11 mouse cellular contexts compared by ENCODE assay signal in the genomic region with DNA sequence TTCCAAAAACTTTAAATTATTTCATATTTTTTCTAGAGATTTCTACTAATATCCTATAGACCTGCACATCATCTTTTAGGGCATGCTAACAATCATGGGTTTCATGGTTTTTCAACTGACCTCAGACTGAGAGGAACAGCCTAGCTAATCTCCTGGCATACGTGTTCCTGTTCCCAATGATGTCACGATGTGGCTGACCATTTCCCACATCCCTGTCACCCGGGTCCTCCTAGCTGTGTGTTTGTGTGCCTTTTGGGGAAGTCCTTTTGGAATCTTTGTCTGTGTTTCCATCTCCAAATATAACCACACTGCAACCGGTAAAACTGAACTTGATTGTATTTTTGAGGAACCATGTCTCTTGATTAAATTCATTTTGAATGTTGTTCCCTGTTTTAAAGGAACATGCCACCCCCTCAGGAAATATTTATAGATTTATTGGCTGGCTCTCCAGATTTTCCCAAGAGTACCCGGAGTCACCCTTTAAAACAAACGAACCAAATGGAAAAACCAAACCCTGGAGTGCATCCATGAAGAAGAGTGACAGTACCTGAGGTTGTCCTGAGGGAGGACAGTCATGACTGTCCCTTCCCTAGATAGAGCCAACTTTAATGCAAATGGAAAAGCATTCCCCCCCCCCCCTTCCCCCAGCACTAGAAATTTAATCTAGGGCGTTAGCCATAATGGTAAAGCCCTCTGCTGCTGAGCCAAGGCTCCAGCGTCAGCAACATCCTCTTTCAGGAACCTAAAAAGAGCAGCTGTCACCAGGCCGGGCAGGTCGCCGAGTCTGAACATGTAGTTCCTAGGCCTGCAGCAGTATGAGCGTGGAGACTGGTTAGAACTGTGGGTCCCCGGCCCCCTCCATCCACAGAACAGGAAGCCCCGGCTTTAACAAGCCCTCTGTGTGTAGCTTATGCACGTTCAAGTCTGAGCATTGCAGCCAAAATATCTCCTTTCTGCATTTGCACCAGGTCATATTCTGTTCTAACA. TPM values are rescaled to one million over a fixed set of nuclear protein-coding genes. Genes with fewer than 3 reads are reported as not detected.
A peak's percentile ranks its signal among the peaks of the same experiment; 100 is the strongest.
DNase-seq lines count a peak whose midpoint lies in the region; ATAC-seq and TF ChIP-seq lines count a peak whose summit lies in the region.
"Had no signal": no experiment of that assay in that cellular context is flagged by ENCODE, and none has a peak within 500 bp of the region (broad histone marks: within the 10 kb centered on the region; RNA-seq: fewer than 3 reads in every experiment).

No protein-coding gene starts in this region.

- H3K4me3 ChIP-seq in heart, embryonic 10.5 days = no peak overlapping the region
- no peak overlapping the region for H3K4me3 ChIP-seq in stomach, postnatal 0 days (ENCODE audit: low read depth, low read length)
- no peak overlapping the region for H3K4me3 ChIP-seq in intestine, embryonic 16.5 days (ENCODE audit: low read length)
- H3K4me3 ChIP-seq: embryonic facial prominence, embryonic 12.5 days had no signal

- TF ChIP-seq CTCF in stomach, postnatal 0 days (IDR thresholded peaks at IDR 0.05; ENCODE audit: low read depth) = no peak

- peak; percentile 91 for DNase-seq in heart, adult 11 months
- DNase-seq in heart, embryonic 10.5 days (ENCODE audit: low spot score) = no peak
- peak; percentile 13 for DNase-seq in thymus, postnatal 4 days
- DNase-seq in thymus, postnatal 10 days (ENCODE audit: low spot score in 2 of 2) = no peak
- DNase-seq in kidney, postnatal 4 days = peak; percentile 24 to 30
- no peak for DNase-seq in stomach, postnatal 0 days (ENCODE audit: low spot score)

- H3K4me1 ChIP-seq in heart, embryonic 10.5 days = peaks cover 13% of the 10 kb centered on the region; the same call in 1 of the 2 replicates
- H3K4me1 ChIP-seq in stomach, postnatal 0 days (replicated peaks; ENCODE audit: control insufficient read depth, insufficient read depth) = no peaks in the 10 kb centered on the region
- H3K4me1 ChIP-seq in intestine, embryonic 16.5 days (ENCODE audit: control insufficient read depth, insufficient read depth, low read length) = no peaks in the 10 kb centered on the region
- H3K4me1 ChIP-seq: embryonic facial prominence, embryonic 12.5 days had no signal

- no peak overlapping the region for H3K4me2 ChIP-seq in stomach, postnatal 0 days (replicated peaks; ENCODE audit: low read depth)
- no peak overlapping the region for H3K4me2 ChIP-seq in intestine, embryonic 16.5 days (ENCODE audit: low read depth, low read length)
- H3K4me2 ChIP-seq: embryonic facial prominence, embryonic 12.5 days; midbrain, embryonic 11.5 days had no signal

- H3K27ac ChIP-seq in heart, embryonic 10.5 days = no peak overlapping the region
- 0 out of 2 replicates have a peak overlapping the region, but pooled peaks have one; percentile 13 for H3K27ac ChIP-seq in stomach, postnatal 0 days (replicated peaks)
- H3K27ac ChIP-seq in intestine, embryonic 16.5 days (ENCODE audit: low read length) = no peak overlapping the region
- H3K27ac ChIP-seq: embryonic facial prominence, embryonic 12.5 days had no signal

- ATAC-seq in stomach, postnatal 0 days (ENCODE audit: low FRiP score, low TSS enrichment) = no peak
- no peak for ATAC-seq in erythroid progenitor cell, adult 5-6 weeks (replicated peaks; ENCODE audit: low FRiP score, poor library complexity, severe bottlenecking)
- ATAC-seq in intestine, embryonic 16.5 days = no peak

- H3K9ac ChIP-seq in stomach, postnatal 0 days (ENCODE audit: low read length) = no peak overlapping the region
- H3K9ac ChIP-seq in intestine, embryonic 16.5 days (ENCODE audit: low read depth, low read length) = no peak overlapping the region
- H3K9ac ChIP-seq: embryonic facial prominence, embryonic 12.5 days had no signal

- 67% methylated on average over 15 of the region's 15 CpGs for WGBS in heart, embryonic 10.5 days
- WGBS in stomach, postnatal 0 days = 49% methylated on average over 15 of the region's 15 CpGs
- WGBS in intestine, embryonic 16.5 days = 69% methylated on average over 15 of the region's 15 CpGs

- TF ChIP-seq EP300 in stomach, postnatal 0 days (optimal IDR thresholded peaks at IDR 0.05) = no peak

- H3K9me3 ChIP-seq in heart, embryonic 10.5 days = no peaks in the 10 kb centered on the region
- H3K9me3 ChIP-seq in stomach, postnatal 0 days (ENCODE audit: control insufficient read depth, low read length) = no peaks in the 10 kb centered on the region
- H3K9me3 ChIP-seq in intestine, embryonic 16.5 days (ENCODE audit: control insufficient read depth, low read length) = no peaks in the 10 kb centered on the region
- H3K9me3 ChIP-seq: embryonic facial prominence, embryonic 12.5 days had no signal

- H3K27me3 ChIP-seq in heart, embryonic 10.5 days (ENCODE audit: insufficient read depth, poor library complexity, severe bottlenecking) = no peaks in the 10 kb centered on the region
- H3K27me3 ChIP-seq in stomach, postnatal 0 days (ENCODE audit: control insufficient read depth, insufficient read depth, low read length) = no peaks in the 10 kb centered on the region
- H3K27me3 ChIP-seq in intestine, embryonic 16.5 days (replicated peaks; ENCODE audit: control insufficient read depth, insufficient read depth, low read length) = no peaks in the 10 kb centered on the region
- H3K27me3 ChIP-seq: embryonic facial prominence, embryonic 12.5 days had no signal

- no peaks in the 10 kb centered on the region for H3K36me3 ChIP-seq in heart, embryonic 10.5 days
- H3K36me3 ChIP-seq in stomach, postnatal 0 days (ENCODE audit: control insufficient read depth, insufficient read depth, low read length) = no peaks in the 10 kb centered on the region
- no peaks in the 10 kb centered on the region for H3K36me3 ChIP-seq in intestine, embryonic 16.5 days (ENCODE audit: control insufficient read depth, insufficient read depth, low read length)
- H3K36me3 ChIP-seq: embryonic facial prominence, embryonic 12.5 days had no signal

RNA-seq across cellular contexts. Expression of a gene that starts 31.1 kb away (rescaled TPM):
- 0.28 and 0.38 TPM in 2 replicates for polyA plus RNA-seq in heart, embryonic 10.5 days (2016; fragmentation: Nextera tagmentation; extraction: Ambion mirVana)
- polyA plus RNA-seq in stomach, postnatal 0 days (2015; fragmentation: Nextera tagmentation; extraction: Ambion mirVana) = 0.10 TPM in 2 replicates
- total RNA-seq in erythroid progenitor cell, adult 5-6 weeks (2015; ENCODE audit: low replicate concordance) = not detected in 2 replicates
- total RNA-seq in erythroid progenitor cell, adult 5-6 weeks (2017; ENCODE audit: low replicate concordance) = not detected in 2 replicates
- polyA plus RNA-seq in intestine, embryonic 16.5 days (2015; fragmentation: Nextera tagmentation; extraction: Ambion mirVana) = 0.07 TPM in 1 of 2 replicates, not detected in the other
- polyA plus RNA-seq: heart, embryonic 14.5 days had no signal

Comparison
In these comparisons a context has a peak if more than half of its experiments do, and no peak if none do; other contexts are left out.
1. DNase-seq: peak in heart, adult 11 months (single experiment), thymus, postnatal 4 days (single experiment) and kidney, postnatal 4 days (2 of 2); none in heart, embryonic 10.5 days (single experiment), thymus, postnatal 10 days (0 of 2) and stomach, postnatal 0 days (single experiment).